Mouse (Mus musculus): ENCODE measurements at regions not wholly inside any gene's neighbourhood (a gene's known extent, or its start where the extent isn't known, plus 50 kb on each side); places are given as distances from the start of the nearest gene placed in this dataset.

- no peak for TF ChIP-seq CTCF (IDR thresholded peaks at IDR 0.05)
- TF ChIP-seq EP300 (IDR thresholded peaks at IDR 0.05) = no peak
Measured at GRCm38 (mm10) chr3:37874346-37874745, 150.1 kb upstream of the Gm5148 start.
